Mouse (Mus musculus) kidney, postnatal 36 days (tissue): ENCODE results near the gene Srpk2.
"Not testable (repeated sequence)": the region's sequence is repeated elsewhere in the genome, so short reads cannot be mapped to it uniquely, and the experiment has no call there.

Source experiments
- DNase-seq, 2 experiments: peaks; one replicate each; pipeline ENCODE4 v3.0.0; 2021 to 2022; ENCODE audit warnings: mixed read lengths in 2 of 2

Srpk2 gene

DNA sequence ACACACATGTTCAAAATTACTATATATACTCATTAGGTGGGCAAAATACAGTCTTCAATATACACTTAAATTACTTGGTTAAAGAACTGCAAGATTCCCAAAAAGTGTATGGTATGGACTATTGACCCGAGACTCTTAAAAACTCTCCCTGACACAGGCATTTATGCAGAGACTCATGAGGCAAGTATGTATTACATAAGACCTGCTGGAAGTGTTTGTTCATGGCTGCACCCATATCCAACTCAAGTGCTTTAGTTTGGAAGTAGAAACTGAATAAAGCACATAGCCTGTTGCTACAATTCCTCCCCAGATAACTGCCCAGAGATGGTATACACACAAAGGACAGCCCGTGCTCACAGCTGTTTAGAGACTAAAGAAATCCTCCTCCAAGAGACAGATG is 123.2 kb downstream of the Srpk2 start:
- DNase-seq = no peak

- DNase-seq = no peak
Observed at GRCm38 (mm10) chr5:23560171-23560570, 124.2 kb downstream of the Srpk2 start.

DNA sequence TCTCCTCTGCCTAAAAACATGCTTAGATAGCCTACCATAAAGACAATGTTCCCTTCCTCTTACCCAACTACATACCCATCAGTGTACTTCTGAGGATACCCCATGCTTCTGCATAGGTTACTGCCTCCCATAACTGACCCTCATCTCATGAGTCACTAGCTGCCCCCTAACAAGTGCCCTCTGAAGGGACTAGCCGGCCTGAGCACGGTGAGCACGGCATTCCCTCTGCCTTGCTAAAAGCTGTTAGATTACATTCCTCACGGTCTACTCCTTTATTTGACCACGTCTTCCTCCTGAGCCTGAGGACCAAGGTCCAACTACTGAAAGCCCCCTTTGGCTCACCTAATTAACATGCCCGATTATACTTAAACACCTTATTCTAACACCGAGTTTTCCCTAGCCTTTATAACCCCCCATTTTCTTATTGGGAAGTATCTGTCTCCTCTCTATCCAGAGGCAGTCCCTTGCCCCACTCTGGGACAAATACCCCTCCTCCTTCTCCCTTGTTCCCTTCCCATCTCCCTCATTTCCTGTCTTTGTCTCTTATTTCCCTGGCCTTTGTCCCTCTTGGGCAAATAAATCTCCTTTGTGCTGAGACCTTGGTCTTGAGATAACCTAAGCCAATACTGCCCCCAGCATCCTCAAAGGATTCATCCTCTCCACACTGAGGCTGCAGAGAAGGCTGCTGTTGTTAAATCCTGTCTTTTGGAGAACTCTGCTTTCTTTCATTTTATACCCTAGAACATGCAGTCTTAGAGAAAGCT is 128.2 kb downstream of the Srpk2 start:
- DNase-seq = no peak

GRCm38 (mm10) chr5:23553338-23553737 is 131.1 kb downstream of the Srpk2 start:
- not testable (repeated sequence) for DNase-seq

DNA sequence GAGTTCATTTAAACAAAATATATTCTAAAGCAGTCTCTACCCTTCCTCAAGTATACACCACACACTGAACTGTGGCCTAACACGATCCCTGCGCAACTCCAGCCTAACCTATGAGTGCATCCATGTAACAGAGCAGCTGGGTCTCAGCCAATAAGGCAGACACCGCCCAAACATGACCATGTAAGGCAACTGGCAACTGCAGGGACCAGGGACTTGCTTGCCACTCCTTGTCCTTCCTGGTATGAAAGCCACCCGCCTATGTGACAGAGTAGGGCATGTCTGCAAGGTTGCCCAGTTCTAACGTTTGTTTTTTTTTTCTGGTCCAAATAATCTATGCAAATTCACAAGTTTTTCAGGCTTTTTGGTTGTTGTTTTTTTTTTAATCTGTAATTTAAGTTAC is 132.7 kb downstream of the Srpk2 start:
- no peak for DNase-seq

GRCm38 (mm10) chr5:23535692-23536091 is 148.7 kb downstream of the Srpk2 start:
- DNase-seq = no peak

GRCm38 (mm10) chr5:23531541-23532096 is 152.8 kb downstream of the Srpk2 start:
- DNase-seq = no peak

DNA sequence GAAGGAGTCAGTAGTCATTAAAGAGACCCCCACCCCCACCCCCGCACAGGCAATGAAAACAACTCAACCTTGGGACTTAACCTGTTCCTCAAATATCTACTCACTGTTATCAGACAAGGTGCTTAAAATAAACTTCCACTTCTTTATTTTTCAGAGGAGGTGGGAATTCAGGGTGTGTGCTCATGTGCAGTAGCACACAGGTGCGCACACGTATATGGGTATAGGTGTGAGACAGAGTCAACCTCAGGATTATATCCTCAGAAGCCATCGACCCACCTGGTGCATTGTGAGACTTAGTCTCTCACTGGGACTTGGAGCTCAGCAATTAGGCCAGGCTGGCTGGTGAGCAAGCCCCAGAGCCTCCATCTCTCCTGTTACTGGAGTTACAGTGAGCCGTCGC is 153.3 kb downstream of the Srpk2 start:
- no peak for DNase-seq

DNA sequence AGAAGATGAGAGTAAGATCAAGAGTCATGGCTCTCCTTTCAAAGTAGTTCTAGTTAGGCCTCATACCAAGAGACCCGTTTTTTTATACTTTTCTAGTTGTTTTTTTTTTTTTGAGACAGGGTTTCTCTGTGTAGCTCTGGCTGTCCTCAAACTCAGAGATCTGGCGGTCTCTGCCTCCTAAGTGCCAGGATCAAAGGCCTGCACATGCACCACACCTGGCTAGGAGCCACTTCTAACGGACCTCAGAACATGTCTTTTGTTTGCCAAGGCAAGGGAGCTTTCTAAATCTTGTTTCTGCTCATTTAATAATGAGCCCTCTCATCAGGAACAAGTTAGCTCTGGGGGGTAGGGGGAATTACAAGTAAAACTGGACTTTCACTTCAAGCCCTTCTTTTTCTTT is 159.8 kb downstream of the Srpk2 start:
- DNase-seq = no peak

GRCm38 (mm10) chr5:23523936-23524335 is 160.5 kb downstream of the Srpk2 start:
- peak in 1 of 2 experiments; percentile 25 for DNase-seq

DNA sequence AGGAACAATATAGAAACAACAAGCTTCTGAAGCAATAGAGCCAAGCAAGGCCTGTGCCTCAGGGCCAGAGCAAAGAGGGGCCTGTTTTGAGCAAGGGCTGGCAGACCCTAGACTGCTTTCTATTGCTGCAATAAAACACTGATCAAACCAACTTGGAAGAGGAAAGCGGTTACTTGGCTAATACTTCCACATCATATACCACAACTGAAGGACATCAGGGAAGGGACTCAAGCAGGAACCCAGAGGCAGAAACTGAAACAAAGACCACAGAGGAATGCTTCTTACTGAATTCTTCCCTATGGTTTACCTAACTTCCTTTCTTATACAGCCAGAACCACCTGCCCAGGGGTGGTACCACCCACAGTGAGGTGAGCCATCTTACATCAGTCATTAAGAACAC is 162.8 kb downstream of the Srpk2 start:
- no peak for DNase-seq

GRCm38 (mm10) chr5:23519679-23520078 is 164.7 kb downstream of the Srpk2 start:
- no peak for DNase-seq

GRCm38 (mm10) chr5:23518673-23519072 is 165.7 kb downstream of the Srpk2 start:
- peak; percentile 32 to 39 for DNase-seq

GRCm38 (mm10) chr5:23517839-23518238 is 166.6 kb downstream of the Srpk2 start:
- no peak for DNase-seq

DNA sequence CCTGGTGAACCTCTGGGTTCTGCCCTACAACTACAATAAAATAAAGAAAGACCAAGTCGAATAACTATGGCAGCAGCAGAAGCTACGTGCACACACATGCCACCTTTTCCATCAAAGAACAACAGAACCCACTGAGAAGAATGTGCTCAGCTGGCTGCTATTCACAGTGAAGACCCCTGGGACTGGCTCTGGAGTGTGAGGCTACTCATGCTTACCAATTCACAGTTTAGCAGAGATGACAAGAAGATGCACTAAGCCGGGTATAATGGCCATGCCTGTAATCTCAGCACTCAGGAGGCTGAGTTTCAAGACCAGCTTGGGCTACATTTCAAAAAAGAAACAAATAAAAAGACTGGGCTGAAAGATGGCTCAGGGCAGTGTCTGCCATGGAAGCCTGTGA is 167.5 kb downstream of the Srpk2 start:
- no peak for DNase-seq

DNA sequence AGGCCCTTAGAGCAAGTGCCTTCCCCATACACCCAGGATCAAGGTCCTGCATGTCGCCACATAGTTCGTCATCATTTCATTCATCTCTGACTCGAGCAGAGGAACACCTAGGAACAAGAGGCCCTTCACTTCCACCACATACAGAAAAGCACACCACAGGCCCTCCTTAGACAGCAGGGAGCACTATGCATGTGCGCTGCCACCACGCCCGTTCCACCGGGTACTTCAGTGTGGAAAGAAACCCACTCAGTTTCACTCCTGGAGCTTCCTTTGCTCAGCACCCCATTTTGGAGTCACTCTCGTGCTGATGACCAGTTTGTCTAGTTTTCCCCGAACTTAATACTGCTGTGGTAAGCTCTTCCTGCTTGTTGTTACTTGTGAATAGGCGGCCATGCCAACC is 169.4 kb downstream of the Srpk2 start:
- no peak for DNase-seq

DNA sequence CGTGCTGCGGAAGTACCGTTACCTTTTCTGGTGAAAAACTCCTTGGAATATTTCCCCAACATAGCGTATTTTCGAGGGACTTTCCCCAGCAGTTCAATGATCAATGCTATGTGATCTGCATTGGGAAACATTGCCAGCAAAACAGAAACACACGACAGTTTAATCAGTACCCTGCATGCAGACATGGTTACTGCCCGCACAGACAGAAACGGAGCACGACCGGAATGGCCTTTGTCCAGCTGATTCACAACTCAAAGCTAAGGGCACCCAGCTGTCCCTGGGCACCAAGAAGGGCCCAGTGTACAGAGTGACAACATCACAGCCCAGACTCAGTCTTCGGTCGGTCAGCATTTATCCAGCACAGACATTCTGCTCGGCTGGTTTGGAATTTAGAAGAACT is 170.9 kb downstream of the Srpk2 start:
- DNase-seq = peak; percentile 42 to 48

DNA sequence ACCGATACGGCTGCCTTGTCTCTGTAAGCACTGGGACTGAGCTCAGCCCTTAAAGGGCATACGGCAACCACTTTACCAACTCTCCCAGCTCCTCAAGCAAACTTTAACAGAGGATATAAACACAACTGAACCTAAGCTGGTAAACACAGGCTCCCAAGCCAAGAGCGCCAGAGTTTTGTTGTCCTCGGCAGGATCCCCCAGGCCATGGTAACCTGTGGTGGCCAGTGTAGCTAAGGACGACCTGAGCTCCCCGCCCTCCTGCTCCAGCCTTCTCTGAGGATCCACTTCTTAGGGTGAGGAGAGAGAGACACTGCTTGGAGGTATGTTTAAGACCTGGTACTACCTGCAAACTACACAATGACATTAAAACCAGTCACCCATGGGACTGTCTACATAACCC is 171.9 kb downstream of the Srpk2 start:
- no peak for DNase-seq

GRCm38 (mm10) chr5:23511456-23511855 is 173.0 kb downstream of the Srpk2 start:
- no peak for DNase-seq

DNA sequence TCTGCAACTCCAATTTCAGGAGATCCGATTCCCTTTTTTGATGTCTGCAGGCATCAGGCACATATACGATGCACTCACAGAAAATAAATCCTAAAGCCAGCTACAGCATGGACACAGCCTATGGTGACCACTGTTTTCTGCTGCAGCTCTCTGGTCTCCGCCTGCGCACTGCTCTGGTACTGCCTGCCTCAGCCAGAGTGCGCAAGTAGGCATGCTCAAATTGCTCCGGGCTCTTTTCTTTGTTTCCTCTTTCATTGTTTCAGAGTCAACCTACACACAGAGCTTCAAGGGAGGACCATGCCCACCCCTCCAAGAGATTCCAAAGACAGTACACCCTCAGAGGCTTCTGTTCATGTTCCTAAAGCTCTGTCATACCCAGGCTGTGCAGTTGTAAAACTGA is 175.8 kb downstream of the Srpk2 start:
- no peak for DNase-seq

GRCm38 (mm10) chr5:23507210-23507609 is 177.2 kb downstream of the Srpk2 start:
- no peak for DNase-seq

GRCm38 (mm10) chr5:23505578-23505977 is 178.8 kb downstream of the Srpk2 start:
- DNase-seq = no peak

DNA sequence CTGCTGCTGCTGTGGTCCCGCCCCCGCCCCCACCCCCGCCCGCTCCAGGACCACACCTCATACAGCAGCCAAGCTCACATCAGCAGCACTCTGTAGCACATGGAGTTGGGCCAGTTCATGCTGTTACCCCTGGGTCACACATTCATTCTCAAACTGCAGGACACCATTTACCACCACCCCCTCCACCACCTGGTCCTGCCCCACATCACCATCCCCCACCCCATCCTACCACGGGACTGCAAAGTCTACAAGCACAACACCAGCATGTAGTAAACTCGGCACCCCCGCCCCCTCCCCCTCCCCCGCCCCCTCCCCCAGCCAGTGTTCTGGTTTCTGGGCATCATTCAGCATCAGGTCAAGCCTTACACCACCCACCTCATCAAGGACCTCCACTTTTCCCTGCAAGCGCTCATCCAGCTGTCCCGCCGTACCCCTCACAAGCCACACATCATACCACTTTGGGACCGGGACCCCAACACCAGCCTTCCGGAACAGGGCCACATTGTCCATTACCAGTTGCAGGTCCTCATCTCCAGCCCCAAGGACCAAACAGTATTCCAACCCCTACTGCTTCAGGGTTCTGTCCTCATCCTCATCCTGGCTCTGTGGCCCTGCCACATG is 182.0 kb downstream of the Srpk2 start:
- DNase-seq = no peak

- DNase-seq = no peak
Observed at GRCm38 (mm10) chr5:23501582-23502316, 182.7 kb downstream of the Srpk2 start.
